Mouse (Mus musculus): ENCODE measurements at regions not wholly inside any gene's neighbourhood (a gene's known extent, or its start where the extent isn't known, plus 50 kb on each side); places are given as distances from the start of the nearest gene placed in this dataset.

DNA sequence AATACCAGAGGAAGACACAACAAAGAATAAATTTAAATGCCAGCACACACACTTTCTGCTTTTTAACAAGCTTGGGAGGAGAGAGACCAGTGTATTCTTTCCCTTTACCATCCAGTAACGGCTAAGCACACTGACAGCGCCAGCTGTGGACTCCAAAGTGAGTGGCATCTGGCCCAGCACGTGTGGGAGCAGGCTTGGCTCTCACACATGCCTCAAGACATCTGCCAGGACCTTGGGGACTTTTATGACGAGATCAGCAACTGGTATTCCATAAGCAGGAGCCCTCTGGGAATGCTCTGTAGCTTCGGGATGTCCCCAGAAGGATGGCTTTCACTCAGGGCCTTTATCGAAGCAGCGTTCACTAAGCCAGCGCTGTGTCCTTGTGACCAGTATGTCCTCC lies 92.0 kb upstream of the Gm10234 start:
- 61% methylated on average over 8 of the region's 8 CpGs for WGBS
- Histone ChIP-seq H3K36me3 (no peaks in the 10 kb centered on the region), H3K4me1 (no peaks in the 10 kb centered on the region), H3K4me2 (no peak overlapping the region), H3K9me3 (replicated peaks) (no peaks in the 10 kb centered on the region), H3K4me3 (replicated peaks) (no peak overlapping the region), H3K9ac (replicated peaks) (no peak overlapping the region), H3K27ac (replicated peaks) (no peak overlapping the region), H3K27me3 (replicated peaks) (no peaks in the 10 kb centered on the region)
- no peak for ATAC-seq (ENCODE audit: low FRiP score)

DNA sequence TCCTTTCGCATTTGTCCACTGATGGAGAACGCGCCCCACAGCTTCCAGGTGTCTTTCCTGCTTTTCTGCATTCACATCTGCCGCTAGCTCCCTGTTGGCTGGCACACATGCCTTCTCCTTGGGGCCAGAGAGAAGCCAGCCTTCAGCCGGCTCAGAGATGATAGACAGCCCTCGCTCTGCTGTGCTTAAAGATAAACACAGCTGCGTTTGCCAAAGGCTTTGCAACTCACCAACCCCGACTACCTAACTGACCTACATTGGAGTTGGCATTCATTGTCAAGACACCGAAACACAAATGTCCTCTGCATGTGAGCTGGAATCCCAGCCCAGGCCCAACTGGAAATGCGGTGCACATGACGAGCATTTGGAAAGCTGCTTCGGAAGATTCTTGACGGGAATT lies 87.2 kb upstream of the Gm10234 start:
- no peaks in the 10 kb centered on the region for H3K4me1 ChIP-seq
- no peaks in the 10 kb centered on the region for H3K36me3 ChIP-seq
- H3K9me3 ChIP-seq (replicated peaks): no peaks in the 10 kb centered on the region
- H3K9ac ChIP-seq (replicated peaks): no peak overlapping the region
- 70% methylated on average over 13 of the region's 13 CpGs for WGBS
- no peak for ATAC-seq (ENCODE audit: low FRiP score)
- H3K27ac ChIP-seq (replicated peaks): no peak overlapping the region; the same call in 1 of the 2 replicates
- H3K4me2 ChIP-seq: no peak overlapping the region
- no peaks in the 10 kb centered on the region for H3K27me3 ChIP-seq (replicated peaks)
- H3K4me3 ChIP-seq (replicated peaks): no peak overlapping the region

DNA sequence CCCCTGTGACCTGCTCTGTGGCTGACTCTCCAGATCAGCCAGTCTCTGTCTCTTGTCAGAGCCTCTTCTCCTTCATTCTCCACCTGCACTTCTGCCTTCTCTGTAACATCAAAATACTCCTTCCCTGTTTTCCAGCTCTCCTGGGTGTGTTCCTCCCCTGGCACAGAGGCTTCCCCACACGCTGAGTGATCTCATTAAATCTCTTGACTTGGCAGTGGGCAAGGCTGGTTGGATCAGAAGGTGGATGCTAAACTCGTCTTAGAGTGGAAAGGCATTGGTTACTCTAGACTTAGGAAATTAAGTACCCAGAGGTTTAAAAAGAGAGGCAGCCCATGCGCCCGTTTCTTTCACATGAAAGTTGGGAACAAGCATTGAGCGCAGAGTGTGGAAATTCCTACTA lies 78.3 kb upstream of the Gm10234 start:
- no peaks in the 10 kb centered on the region for H3K36me3 ChIP-seq
- H3K9me3 ChIP-seq (replicated peaks): no peaks in the 10 kb centered on the region
- H3K4me2 ChIP-seq: no peak overlapping the region
- no peak overlapping the region for H3K4me3 ChIP-seq (replicated peaks)
- no peak for ATAC-seq (ENCODE audit: low FRiP score)
- H3K4me1 ChIP-seq: no peaks in the 10 kb centered on the region
- no peak overlapping the region for H3K27ac ChIP-seq (replicated peaks)
- 86% methylated on average over 5 of the region's 5 CpGs for WGBS
- no peak overlapping the region for H3K9ac ChIP-seq (replicated peaks)
- H3K27me3 ChIP-seq (replicated peaks): no peaks in the 10 kb centered on the region

DNA sequence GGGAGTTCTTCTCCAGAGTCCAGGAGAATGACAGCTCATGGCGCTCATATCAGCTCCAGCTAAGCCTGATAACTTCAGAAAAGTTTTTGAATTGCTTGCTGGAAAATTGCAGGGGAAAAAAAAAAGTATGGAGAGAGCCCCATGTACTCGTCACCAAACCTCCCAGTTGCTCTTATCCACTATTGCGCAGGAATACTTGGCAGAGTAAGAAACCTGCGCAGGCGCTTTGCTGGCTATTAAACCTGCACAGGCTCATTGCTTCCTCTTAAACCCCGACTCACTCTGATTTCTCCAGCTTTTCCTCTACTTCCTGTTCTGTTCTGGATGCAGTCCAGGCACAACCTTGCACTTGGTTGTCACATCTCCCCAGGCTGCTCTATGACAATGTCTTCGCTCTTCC lies 77.0 kb upstream of the Gm10234 start:
- WGBS: 82% methylated on average over 7 of the region's 7 CpGs
- ATAC-seq (ENCODE audit: low FRiP score): no peak
- Histone ChIP-seq H3K4me1 (no peaks in the 10 kb centered on the region), H3K27ac (replicated peaks) (no peak overlapping the region), H3K36me3 (no peaks in the 10 kb centered on the region), H3K4me3 (replicated peaks) (no peak overlapping the region), H3K27me3 (replicated peaks) (no peaks in the 10 kb centered on the region), H3K4me2 (no peak overlapping the region), H3K9me3 (replicated peaks) (no peaks in the 10 kb centered on the region), H3K9ac (replicated peaks) (no peak overlapping the region)

DNA sequence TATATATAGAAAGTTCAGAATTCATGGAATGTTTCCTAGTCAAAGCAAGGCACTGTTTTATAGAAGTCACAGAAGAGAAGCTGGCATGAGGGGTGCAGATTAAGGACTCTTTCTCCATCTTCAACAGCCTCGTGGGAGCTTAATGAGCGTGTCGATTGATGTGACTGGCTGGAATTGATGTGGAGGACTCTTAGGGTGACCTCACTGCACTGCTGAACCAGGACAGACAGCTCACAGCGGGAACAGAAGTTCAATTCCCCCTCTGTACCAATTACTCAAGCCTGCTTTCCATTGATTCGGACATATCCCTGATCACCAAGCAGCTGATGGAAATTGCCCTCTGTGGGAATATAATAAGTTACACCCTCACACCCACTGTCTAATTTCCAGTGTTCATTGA lies 65.6 kb upstream of the Gm10234 start:
- H3K4me3 ChIP-seq (replicated peaks): no peak overlapping the region
- no peak overlapping the region for H3K4me2 ChIP-seq
- no peak overlapping the region for H3K27ac ChIP-seq (replicated peaks)
- peaks cover 8% of the 10 kb centered on the region for H3K4me1 ChIP-seq
- no peaks in the 10 kb centered on the region for H3K27me3 ChIP-seq (replicated peaks)
- no peak overlapping the region for H3K9ac ChIP-seq (replicated peaks)
- WGBS: 22% methylated on average over 5 of the region's 5 CpGs
- no peaks in the 10 kb centered on the region for H3K9me3 ChIP-seq (replicated peaks)
- H3K36me3 ChIP-seq: no peaks in the 10 kb centered on the region
- no peak for ATAC-seq (ENCODE audit: low FRiP score)

GRCm38 (mm10) chr6:95261001-95261400 lies 60.9 kb upstream of the Gm10234 start:
- H3K36me3 ChIP-seq: no peaks in the 10 kb centered on the region
- WGBS: 21% methylated on average over 1 of the region's 1 CpGs
- no peak overlapping the region for H3K27ac ChIP-seq (replicated peaks)
- no peaks in the 10 kb centered on the region for H3K27me3 ChIP-seq (replicated peaks)
- ATAC-seq (ENCODE audit: low FRiP score): no peak
- H3K4me3 ChIP-seq (replicated peaks): no peak overlapping the region
- no peak overlapping the region for H3K9ac ChIP-seq (replicated peaks)
- H3K4me2 ChIP-seq: no peak overlapping the region
- no peaks in the 10 kb centered on the region for H3K9me3 ChIP-seq (replicated peaks)
- H3K4me1 ChIP-seq: peaks cover 8% of the 10 kb centered on the region

DNA sequence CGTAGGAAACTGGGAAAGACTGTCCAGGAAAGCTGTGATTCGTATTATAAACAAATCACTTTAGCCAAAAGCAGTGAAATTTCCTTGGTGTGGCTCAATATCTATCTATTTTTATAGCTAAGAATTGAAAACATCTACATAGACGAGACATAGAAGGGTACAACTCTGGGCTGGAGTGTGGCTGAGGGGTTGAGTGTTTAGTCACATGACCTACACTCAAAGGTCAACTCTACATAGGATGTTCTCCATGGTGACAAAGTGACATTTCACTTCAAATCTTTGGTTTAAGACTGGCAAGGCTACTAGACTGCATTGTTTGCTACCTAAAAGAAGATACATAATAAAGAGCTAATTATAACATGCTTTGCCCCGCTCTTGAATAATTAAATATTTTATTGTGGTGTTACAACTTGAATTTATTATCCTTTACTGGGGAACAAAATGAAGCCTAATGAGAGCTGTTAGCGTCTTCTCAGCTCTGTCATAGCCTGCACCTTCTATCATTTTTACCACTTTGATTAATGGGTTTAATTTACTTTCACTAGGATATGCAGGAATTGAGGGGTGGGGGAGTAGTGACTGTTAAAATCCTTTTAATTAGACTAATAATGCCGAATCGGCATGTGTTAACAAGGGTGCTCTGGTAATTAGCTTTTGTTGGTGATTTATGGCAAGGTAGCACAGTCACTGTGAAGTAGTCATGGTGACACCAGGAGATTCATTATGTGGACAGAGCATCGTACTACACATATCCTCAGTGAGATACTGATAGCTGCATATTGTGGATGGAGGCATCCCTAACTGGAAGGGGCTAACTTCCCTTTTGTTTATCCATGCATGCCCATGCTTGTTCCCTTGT lies 57.7 kb upstream of the Gm10234 start:
- Histone ChIP-seq H3K27me3 (replicated peaks) (no peaks in the 10 kb centered on the region), H3K9me3 (replicated peaks) (no peaks in the 10 kb centered on the region), H3K4me3 (replicated peaks) (no peak overlapping the region), H3K9ac (replicated peaks) (no peak overlapping the region), H3K27ac (replicated peaks) (no peak overlapping the region), H3K4me1 (peaks cover 5% of the 10 kb centered on the region; the same call in 1 of the 2 replicates), H3K36me3 (no peaks in the 10 kb centered on the region), H3K4me2 (no peak overlapping the region)
- 44% methylated on average over 8 of the region's 8 CpGs for WGBS
- peak; percentile 81 for ATAC-seq (ENCODE audit: low FRiP score)

- Histone ChIP-seq H3K4me2 (no peak overlapping the region), H3K27me3 (replicated peaks) (no peaks in the 10 kb centered on the region), H3K9me3 (replicated peaks) (no peaks in the 10 kb centered on the region), H3K36me3 (no peaks in the 10 kb centered on the region), H3K4me1 (no peaks in the 10 kb centered on the region), H3K27ac (replicated peaks) (no peak overlapping the region), H3K4me3 (replicated peaks) (no peak overlapping the region), H3K9ac (replicated peaks) (no peak overlapping the region)
- 93% methylated on average over 8 of the region's 8 CpGs for WGBS
- no peak for ATAC-seq (ENCODE audit: low FRiP score)
Measured at GRCm38 (mm10) chr6:95269524-95269923, 52.4 kb upstream of the Gm10234 start.
